In the genomic region with DNA sequence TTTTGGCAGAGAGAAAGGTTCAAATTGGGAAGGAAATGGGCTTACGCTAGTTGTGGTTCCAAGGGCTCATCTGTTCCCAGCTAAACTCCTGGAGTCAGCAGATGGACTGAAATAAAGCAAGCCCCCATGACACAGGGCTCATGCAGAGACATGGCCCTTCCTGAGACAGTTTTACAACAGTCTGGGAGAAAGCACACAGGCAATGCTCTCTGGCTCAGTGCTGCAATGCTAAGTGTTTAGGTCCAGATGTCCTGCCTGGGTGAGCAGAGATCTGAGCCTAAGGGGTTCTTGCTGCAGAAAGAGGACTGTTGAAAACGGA, we compare ENCODE assay signal across 13 mouse cellular contexts. TPM values are rescaled to one million over a fixed set of nuclear protein-coding genes. Genes with fewer than 3 reads are reported as not detected.
DNase-seq lines count a peak whose midpoint lies in the region; ATAC-seq lines count a peak whose summit lies in the region.
"Had no signal": no experiment of that assay in that cellular context is flagged by ENCODE, and none has a peak within 500 bp of the region (broad histone marks: within the 10 kb centered on the region; RNA-seq: fewer than 3 reads in every experiment).

No protein-coding gene starts in this region.

- no peaks in the 10 kb centered on the region for H3K36me3 ChIP-seq in heart, embryonic 16.5 days (ENCODE audit: control insufficient read depth, insufficient read depth)
- no peaks in the 10 kb centered on the region for H3K36me3 ChIP-seq in lung, embryonic 15.5 days
- no peaks in the 10 kb centered on the region for H3K36me3 ChIP-seq in intestine, embryonic 15.5 days
- no peaks in the 10 kb centered on the region for H3K36me3 ChIP-seq in stomach, embryonic 14.5 days (ENCODE audit: control insufficient read depth, insufficient read depth, low read length)

- intact Hi-C loops in heart, postnatal 14 days (cut with DNase I): no loop called here

- ATAC-seq in heart, embryonic 16.5 days (replicated peaks; ENCODE audit: extremely low read depth, insufficient read depth, low FRiP score): no peak
- ATAC-seq in lung, embryonic 15.5 days (ENCODE audit: borderline replicate concordance, extremely low read depth, low FRiP score, low TSS enrichment): no peak
- ATAC-seq in intestine, embryonic 15.5 days: peak; percentile 58
- no peak for ATAC-seq in stomach, embryonic 14.5 days (ENCODE audit: insufficient number of reproducible peaks, insufficient read depth, low FRiP score, low read depth)

- WGBS in heart, embryonic 16.5 days: 52% methylated on average over 2 of the region's 2 CpGs
- 48% methylated on average over 2 of the region's 2 CpGs for WGBS in lung, embryonic 15.5 days
- 37% methylated on average over 2 of the region's 2 CpGs for WGBS in intestine, embryonic 15.5 days
- WGBS in stomach, embryonic 14.5 days: 47% methylated on average over 2 of the region's 2 CpGs

- no peak overlapping the region for H3K9ac ChIP-seq in heart, embryonic 16.5 days (ENCODE audit: low read length)
- H3K9ac ChIP-seq in lung, embryonic 15.5 days: no peak overlapping the region
- H3K9ac ChIP-seq in intestine, embryonic 15.5 days: no peak overlapping the region
- no peak overlapping the region for H3K9ac ChIP-seq in stomach, embryonic 14.5 days (replicated peaks; ENCODE audit: low read depth, low read length)
- H3K9ac ChIP-seq: lung, embryonic 14.5 days had no signal

- no peaks in the 10 kb centered on the region for H3K9me3 ChIP-seq in heart, embryonic 16.5 days (replicated peaks; ENCODE audit: control insufficient read depth, low read length)
- H3K9me3 ChIP-seq in lung, embryonic 15.5 days: no peaks in the 10 kb centered on the region
- H3K9me3 ChIP-seq in intestine, embryonic 15.5 days: no peaks in the 10 kb centered on the region
- H3K9me3 ChIP-seq in stomach, embryonic 14.5 days (ENCODE audit: control insufficient read depth, low read depth, low read length): no peaks in the 10 kb centered on the region

- no peak overlapping the region for H3K4me2 ChIP-seq in heart, embryonic 16.5 days (ENCODE audit: low read depth, low read length)
- no peak overlapping the region for H3K4me2 ChIP-seq in lung, embryonic 15.5 days
- 0 out of 2 replicates have a peak overlapping the region, but pooled peaks have one; percentile 0 for H3K4me2 ChIP-seq in intestine, embryonic 15.5 days (replicated peaks)
- no peak overlapping the region for H3K4me2 ChIP-seq in stomach, embryonic 14.5 days (replicated peaks; ENCODE audit: low read depth, low read length)
- H3K4me2 ChIP-seq: lung, embryonic 14.5 days had no signal

- no peaks in the 10 kb centered on the region for H3K27me3 ChIP-seq in heart, embryonic 16.5 days (ENCODE audit: control insufficient read depth, insufficient read depth, low read length)
- no peaks in the 10 kb centered on the region for H3K27me3 ChIP-seq in lung, embryonic 15.5 days
- no peaks in the 10 kb centered on the region for H3K27me3 ChIP-seq in intestine, embryonic 15.5 days (replicated peaks)
- no peaks in the 10 kb centered on the region for H3K27me3 ChIP-seq in stomach, embryonic 14.5 days (ENCODE audit: control insufficient read depth, insufficient read depth, low read length)

- 0 out of 2 replicates have a peak overlapping the region, but pooled peaks have one; percentile 4 for H3K27ac ChIP-seq in heart, embryonic 16.5 days (ENCODE audit: low read length)
- 0 out of 2 replicates have a peak overlapping the region, but pooled peaks have one; percentile 4 for H3K27ac ChIP-seq in lung, embryonic 15.5 days
- H3K27ac ChIP-seq in intestine, embryonic 15.5 days: peak overlapping the region; percentile 61
- H3K27ac ChIP-seq in stomach, embryonic 14.5 days (ENCODE audit: low read length): peak overlapping the region; percentile 33; the same call in 1 of the 2 replicates

- no peak overlapping the region for H3K4me3 ChIP-seq in heart, embryonic 16.5 days (ENCODE audit: low read length)
- H3K4me3 ChIP-seq in lung, embryonic 15.5 days: no peak overlapping the region
- H3K4me3 ChIP-seq in intestine, embryonic 15.5 days (replicated peaks): no peak overlapping the region
- no peak overlapping the region for H3K4me3 ChIP-seq in stomach, embryonic 14.5 days (ENCODE audit: low read depth, low read length)

- no peaks in the 10 kb centered on the region for H3K4me1 ChIP-seq in heart, embryonic 16.5 days (ENCODE audit: control insufficient read depth, insufficient read depth, low read length)
- H3K4me1 ChIP-seq in lung, embryonic 15.5 days: peaks cover 11% of the 10 kb centered on the region
- peaks cover 21% of the 10 kb centered on the region for H3K4me1 ChIP-seq in intestine, embryonic 15.5 days (replicated peaks)
- H3K4me1 ChIP-seq in stomach, embryonic 14.5 days (ENCODE audit: control insufficient read depth, insufficient read depth, low read length): 0 out of 2 replicates have a peak, but pooled peaks cover 7% of the 10 kb centered on the region

- DNase-seq in heart, postnatal 14 days: no peak
- no peak for DNase-seq in lung, postnatal 14 days
- DNase-seq in gastrocnemius, adult 18-20 months (ENCODE audit: low spot score): no peak
- no peak for DNase-seq in gastrocnemius, adult 8-10 months (ENCODE audit: low spot score in 2 of 2)
- DNase-seq: adrenal gland, postnatal 36 days; kidney, adult 8-10 months; layer of hippocampus, postnatal 36 days; lung, embryonic 14.5 days had no signal

RNA-seq across cellular contexts. Expression of gene Vsir, which starts 15.6 kb away (rescaled TPM):
- polyA plus RNA-seq in heart, embryonic 16.5 days (2015; fragmentation: Nextera tagmentation; extraction: Ambion mirVana): 3.3 and 4.0 TPM in 2 replicates
- total RNA-seq in heart, postnatal 14 days (2021): 10 to 100 TPM; 22.6 to 24.4 TPM
- 5.2 and 7.2 TPM in 2 replicates for polyA plus RNA-seq in lung, embryonic 15.5 days (2015; fragmentation: Nextera tagmentation; extraction: Ambion mirVana)
- 7.2 and 9.0 TPM in 2 replicates for polyA plus RNA-seq in intestine, embryonic 15.5 days (2015; fragmentation: Nextera tagmentation; extraction: Ambion mirVana)
- polyA plus RNA-seq in stomach, embryonic 14.5 days (2014; fragmentation: Nextera tagmentation; extraction: Ambion mirVana): 4.9 and 6.8 TPM in 2 replicates
- total RNA-seq in gastrocnemius, adult 18-20 months (2021): 1 to 10 TPM; 3.8 to 4.6 TPM
- 1 to 10 TPM; 2.3 to 5.2 (median 3.8) TPM for total RNA-seq in gastrocnemius, adult 8-10 months (2022)

RNA-seq across cellular contexts. Expression of gene Gm17455, which starts 37.3 kb away (rescaled TPM):
- polyA plus RNA-seq in heart, embryonic 16.5 days (2015; fragmentation: Nextera tagmentation; extraction: Ambion mirVana): 0.24 and 0.28 TPM in 2 replicates
- total RNA-seq in heart, postnatal 14 days (2021): not detected
- polyA plus RNA-seq in lung, embryonic 15.5 days (2015; fragmentation: Nextera tagmentation; extraction: Ambion mirVana): 0.45 and 0.54 TPM in 2 replicates
- 0.28 TPM in 1 of 2 replicates, not detected in the other for polyA plus RNA-seq in intestine, embryonic 15.5 days (2015; fragmentation: Nextera tagmentation; extraction: Ambion mirVana)
- 0.41 and 1.4 TPM in 2 replicates for polyA plus RNA-seq in stomach, embryonic 14.5 days (2014; fragmentation: Nextera tagmentation; extraction: Ambion mirVana)
- total RNA-seq in gastrocnemius, adult 18-20 months (2021): not detected
- not detected for total RNA-seq in gastrocnemius, adult 8-10 months (2022)
- total RNA-seq: adrenal gland, postnatal 36 days; heart, adult 18-20 months; layer of hippocampus, postnatal 36 days had no signal

Comparison
In these comparisons a context has a peak if more than half of its experiments do, and no peak if none do; other contexts are left out.
1. H3K27ac ChIP-seq: peak in every context shown above with its lines; median percentile 61 in intestine, embryonic 15.5 days; 33 in stomach, embryonic 14.5 days; 4 in heart, embryonic 16.5 days; 4 in lung, embryonic 15.5 days.